Mouse (Mus musculus) testis, adult 2 months (tissue): ENCODE data around the gene Srsf1.

Experiments used
- CTCF ChIP-seq: fragments of 200-500 bp; IDR thresholded peaks from 2 replicates; pipeline ENCODE4 v1.5.1; 2012; ENCODE audit warnings: low read depth, mild to moderate bottlenecking, inconsistent platforms, low read length, moderate library complexity; ENCODE audit not compliant: control insufficient read depth, insufficient read depth, insufficient replicate concordance
- POLR2A ChIP-seq: fragments of 200-500 bp; IDR thresholded peaks from 2 replicates; pipeline ENCODE4 v1.6.1; 2012; ENCODE audit warnings: low read depth, mild to moderate bottlenecking, inconsistent platforms, low read length, moderate library complexity; ENCODE audit not compliant: control insufficient read depth

- TF ChIP-seq CTCF (no peak), POLR2A (no peak)
Observed at GRCm38 (mm10) chr11:88023933-88024332, 23.2 kb upstream of the Srsf1 start.
